Mouse (Mus musculus): Measurements from ENCODE around the gene Frmpd4. TPM values are rescaled to one million over a fixed set of nuclear protein-coding genes. Genes with fewer than 3 reads are reported as not detected.

Frmpd4 gene
- polyA plus RNA-seq, 1 experiment from 2014 or later = 0.05 TPM

GRCm38 (mm10) chrX:167783526-167783925 is 793.5 kb downstream of the Frmpd4 start:
- Histone ChIP-seq H3K4me3 (no peak overlapping the region), H3K9me3 (no peaks in the 10 kb centered on the region), H3K27ac (no peak overlapping the region), H3K27me3 (ENCODE audit: insufficient read depth, poor library complexity, severe bottlenecking) (0 out of 2 replicates have a peak, but pooled peaks cover 6% of the 10 kb centered on the region), H3K36me3 (no peaks in the 10 kb centered on the region), H3K4me1 (no peaks in the 10 kb centered on the region)
- DNase-seq (ENCODE audit: low spot score) = no peak

- Histone ChIP-seq H3K27me3 (ENCODE audit: insufficient read depth, poor library complexity, severe bottlenecking) (peaks cover 5% of the 10 kb centered on the region; the same call in 1 of the 2 replicates), H3K9me3 (no peaks in the 10 kb centered on the region), H3K36me3 (no peaks in the 10 kb centered on the region), H3K4me1 (no peaks in the 10 kb centered on the region), H3K27ac (no peak overlapping the region), H3K4me3 (no peak overlapping the region)
- no peak for DNase-seq (ENCODE audit: low spot score)
- whole genome bisulfite sequencing = 96% methylated on average over 3 of the region's 3 CpGs
Observed at GRCm38 (mm10) chrX:167719564-167719981, 857.5 kb downstream of the Frmpd4 start.

GRCm38 (mm10) chrX:167719092-167719491 is 857.9 kb downstream of the Frmpd4 start:
- no peaks in the 10 kb centered on the region for H3K36me3 ChIP-seq
- 83% methylated on average over 1 of the region's 1 CpGs for WGBS
- no peaks in the 10 kb centered on the region for H3K4me1 ChIP-seq
- no peak overlapping the region for H3K27ac ChIP-seq
- DNase-seq (ENCODE audit: low spot score) = no peak
- peaks cover 5% of the 10 kb centered on the region; the same call in 1 of the 2 replicates for H3K27me3 ChIP-seq (ENCODE audit: insufficient read depth, poor library complexity, severe bottlenecking)
- no peaks in the 10 kb centered on the region for H3K9me3 ChIP-seq
- no peak overlapping the region for H3K4me3 ChIP-seq

GRCm38 (mm10) chrX:167654806-167655495 is 922.1 kb downstream of the Frmpd4 start:
- H3K4me1 ChIP-seq = no peaks in the 10 kb centered on the region
- no peak overlapping the region for H3K27ac ChIP-seq
- H3K9me3 ChIP-seq = no peaks in the 10 kb centered on the region
- no peak overlapping the region for H3K4me3 ChIP-seq
- no peaks in the 10 kb centered on the region for H3K36me3 ChIP-seq
- 54% methylated on average over 5 of the region's 5 CpGs for WGBS
- H3K27me3 ChIP-seq (ENCODE audit: insufficient read depth, poor library complexity, severe bottlenecking) = no peaks in the 10 kb centered on the region
- DNase-seq (ENCODE audit: low spot score) = no peak

GRCm38 (mm10) chrX:167654249-167654648 is 922.8 kb downstream of the Frmpd4 start:
- Histone ChIP-seq H3K4me1 (no peaks in the 10 kb centered on the region), H3K36me3 (no peaks in the 10 kb centered on the region), H3K9me3 (no peaks in the 10 kb centered on the region), H3K27ac (no peak overlapping the region), H3K4me3 (no peak overlapping the region), H3K27me3 (ENCODE audit: insufficient read depth, poor library complexity, severe bottlenecking) (no peaks in the 10 kb centered on the region)
- 90% methylated on average over 8 of the region's 8 CpGs for WGBS
- DNase-seq (ENCODE audit: low spot score) = no peak

GRCm38 (mm10) chrX:167597639-167598217 is 979.3 kb downstream of the Frmpd4 start:
- no peak overlapping the region for H3K27ac ChIP-seq
- no peaks in the 10 kb centered on the region for H3K36me3 ChIP-seq
- no peak overlapping the region for H3K4me3 ChIP-seq
- no peak for DNase-seq (ENCODE audit: low spot score)
- H3K27me3 ChIP-seq (ENCODE audit: insufficient read depth, poor library complexity, severe bottlenecking) = no peaks in the 10 kb centered on the region
- H3K9me3 ChIP-seq = no peaks in the 10 kb centered on the region
- H3K4me1 ChIP-seq = no peaks in the 10 kb centered on the region

- no peak for DNase-seq (ENCODE audit: low spot score)
- Histone ChIP-seq H3K36me3 (no peaks in the 10 kb centered on the region), H3K9me3 (no peaks in the 10 kb centered on the region), H3K27ac (no peak overlapping the region), H3K4me3 (no peak overlapping the region), H3K4me1 (no peaks in the 10 kb centered on the region), H3K27me3 (ENCODE audit: insufficient read depth, poor library complexity, severe bottlenecking) (no peaks in the 10 kb centered on the region; the same call in 1 of the 2 replicates)
- WGBS = 75% methylated on average over 3 of the region's 3 CpGs
Observed at GRCm38 (mm10) chrX:167552827-167553226, 1024.2 kb downstream of the Frmpd4 start.

GRCm38 (mm10) chrX:167523151-167523550 is 1053.9 kb downstream of the Frmpd4 start:
- no peak overlapping the region for H3K27ac ChIP-seq
- H3K9me3 ChIP-seq = no peaks in the 10 kb centered on the region
- no peaks in the 10 kb centered on the region for H3K36me3 ChIP-seq
- H3K27me3 ChIP-seq (ENCODE audit: insufficient read depth, poor library complexity, severe bottlenecking) = peaks cover 8% of the 10 kb centered on the region; the same call in 1 of the 2 replicates
- no peak for DNase-seq (ENCODE audit: low spot score)
- H3K4me1 ChIP-seq = no peaks in the 10 kb centered on the region
- WGBS = 83% methylated on average over 3 of the region's 3 CpGs
- no peak overlapping the region for H3K4me3 ChIP-seq

- no peak for DNase-seq (ENCODE audit: low spot score)
- peaks cover 8% of the 10 kb centered on the region; the same call in 1 of the 2 replicates for H3K27me3 ChIP-seq (ENCODE audit: insufficient read depth, poor library complexity, severe bottlenecking)
Observed at GRCm38 (mm10) chrX:167522528-167522927, 1054.5 kb downstream of the Frmpd4 start.

GRCm38 (mm10) chrX:167518440-167518839 is 1058.6 kb downstream of the Frmpd4 start:
- H3K27ac ChIP-seq = no peak overlapping the region
- WGBS = 84% methylated on average over 2 of the region's 2 CpGs
- H3K27me3 ChIP-seq (ENCODE audit: insufficient read depth, poor library complexity, severe bottlenecking) = peaks cover 8% of the 10 kb centered on the region; the same call in 1 of the 2 replicates
- H3K9me3 ChIP-seq = no peaks in the 10 kb centered on the region
- H3K36me3 ChIP-seq = no peaks in the 10 kb centered on the region
- H3K4me3 ChIP-seq = no peak overlapping the region
- DNase-seq (ENCODE audit: low spot score) = no peak
- H3K4me1 ChIP-seq = no peaks in the 10 kb centered on the region

More at GRCm38 (mm10) chrX:167522528-167522927, 1054.5 kb downstream of the Frmpd4 start:
- 75% methylated on average over 4 of the region's 4 CpGs for WGBS
- H3K36me3 ChIP-seq = no peaks in the 10 kb centered on the region
- H3K4me3 ChIP-seq = no peak overlapping the region
- H3K27ac ChIP-seq = no peak overlapping the region
- H3K9me3 ChIP-seq = no peaks in the 10 kb centered on the region
- H3K4me1 ChIP-seq = no peaks in the 10 kb centered on the region

GRCm38 (mm10) chrX:167497780-167498179 is 1079.3 kb downstream of the Frmpd4 start:
- no peak for DNase-seq (ENCODE audit: low spot score)
- Histone ChIP-seq H3K27ac (no peak overlapping the region), H3K4me1 (no peaks in the 10 kb centered on the region), H3K9me3 (no peaks in the 10 kb centered on the region), H3K27me3 (ENCODE audit: insufficient read depth, poor library complexity, severe bottlenecking) (no peaks in the 10 kb centered on the region), H3K4me3 (no peak overlapping the region), H3K36me3 (no peaks in the 10 kb centered on the region)
- 34% methylated on average over 11 of the region's 11 CpGs for WGBS

GRCm38 (mm10) chrX:167492265-167492664 is 1084.8 kb downstream of the Frmpd4 start:
- H3K9me3 ChIP-seq = no peaks in the 10 kb centered on the region
- WGBS = 94% methylated on average over 1 of the region's 1 CpGs
- no peaks in the 10 kb centered on the region for H3K4me1 ChIP-seq
- H3K27ac ChIP-seq = no peak overlapping the region
- no peaks in the 10 kb centered on the region for H3K27me3 ChIP-seq (ENCODE audit: insufficient read depth, poor library complexity, severe bottlenecking)
- H3K36me3 ChIP-seq = no peaks in the 10 kb centered on the region
- DNase-seq (ENCODE audit: low spot score) = no peak
- H3K4me3 ChIP-seq = no peak overlapping the region

GRCm38 (mm10) chrX:167491589-167492207 is 1085.3 kb downstream of the Frmpd4 start:
- no peak for DNase-seq (ENCODE audit: low spot score)
- H3K27me3 ChIP-seq (ENCODE audit: insufficient read depth, poor library complexity, severe bottlenecking) = no peaks in the 10 kb centered on the region
- WGBS = 28% methylated on average over 1 of the region's 1 CpGs
- H3K36me3 ChIP-seq = no peaks in the 10 kb centered on the region
- H3K27ac ChIP-seq = no peak overlapping the region
- no peak overlapping the region for H3K4me3 ChIP-seq
- H3K9me3 ChIP-seq = no peaks in the 10 kb centered on the region
- H3K4me1 ChIP-seq = no peaks in the 10 kb centered on the region
